Mouse (Mus musculus) lung, postnatal 36 days (tissue): ENCODE measurements at regions not wholly inside any gene's neighbourhood (a gene's known extent, or its start where the extent isn't known, plus 50 kb on each side); places are given as distances from the start of the nearest gene placed in this dataset.
"Not testable (repeated sequence)": the region's sequence is repeated elsewhere in the genome, so short reads cannot be mapped to it uniquely, and the experiment has no call there.

Source experiments
- DNase-seq: peaks from one replicate; pipeline ENCODE4 v3.0.0; 2022; ENCODE audit warnings: mixed read lengths

- no peak for DNase-seq
Measured at GRCm38 (mm10) chr12:113423736-113424597, 65.3 kb upstream of the Adam6b start.

DNA sequence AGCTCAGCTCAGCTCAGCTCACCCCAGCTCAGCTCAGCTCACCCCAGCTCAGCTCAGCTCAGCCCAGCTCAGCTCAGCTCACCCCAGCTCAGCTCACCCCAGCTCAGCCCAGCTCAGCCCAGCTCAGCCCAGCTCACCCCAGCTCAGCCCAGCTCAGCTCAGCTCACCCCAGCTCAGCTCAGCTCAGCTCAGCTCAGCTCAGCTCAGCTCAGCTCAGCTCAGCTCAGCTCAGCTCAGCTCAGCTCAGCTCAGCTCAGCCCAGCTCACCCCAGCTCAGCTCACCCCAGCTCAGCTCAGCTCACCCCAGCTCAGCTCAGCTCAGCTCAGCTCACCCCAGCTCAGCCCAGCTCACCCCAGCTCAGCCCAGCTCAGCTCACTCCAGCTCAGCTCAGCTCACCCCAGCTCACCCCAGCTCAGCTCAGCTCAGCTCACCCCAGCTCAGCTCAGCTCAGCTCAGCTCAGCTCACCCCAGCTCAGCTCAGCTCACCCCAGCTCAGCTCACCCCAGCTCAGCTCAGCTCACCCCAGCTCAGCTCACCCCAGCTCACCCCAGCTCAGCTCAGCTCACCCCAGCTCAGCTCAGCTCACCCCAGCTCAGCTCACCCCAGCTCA, 64.6 kb upstream of the Adam6b start:
- not testable (repeated sequence) for DNase-seq

- DNase-seq: no peak
Measured at GRCm38 (mm10) chr12:113425209-113426070, 63.9 kb upstream of the Adam6b start.

DNA sequence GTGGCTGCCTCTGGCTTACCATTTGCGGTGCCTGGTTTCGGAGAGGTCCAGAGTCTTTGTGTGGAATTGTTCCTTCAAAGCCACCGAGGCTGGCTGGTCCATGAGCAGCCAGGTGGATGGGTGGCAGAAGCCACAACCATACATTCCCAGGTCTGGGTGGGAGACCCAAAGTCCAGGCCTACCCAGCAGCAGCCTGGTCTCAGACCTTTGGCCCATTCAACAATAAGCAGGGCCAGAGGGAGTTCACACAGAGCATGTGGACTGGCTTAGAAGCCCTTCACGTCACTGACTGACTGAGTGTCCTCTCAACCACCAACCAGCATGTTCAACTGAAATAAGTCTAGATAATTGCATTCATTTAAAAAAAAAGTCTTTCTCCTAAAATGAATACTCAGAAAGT, 62.7 kb upstream of the Adam6b start:
- no peak for DNase-seq

DNA sequence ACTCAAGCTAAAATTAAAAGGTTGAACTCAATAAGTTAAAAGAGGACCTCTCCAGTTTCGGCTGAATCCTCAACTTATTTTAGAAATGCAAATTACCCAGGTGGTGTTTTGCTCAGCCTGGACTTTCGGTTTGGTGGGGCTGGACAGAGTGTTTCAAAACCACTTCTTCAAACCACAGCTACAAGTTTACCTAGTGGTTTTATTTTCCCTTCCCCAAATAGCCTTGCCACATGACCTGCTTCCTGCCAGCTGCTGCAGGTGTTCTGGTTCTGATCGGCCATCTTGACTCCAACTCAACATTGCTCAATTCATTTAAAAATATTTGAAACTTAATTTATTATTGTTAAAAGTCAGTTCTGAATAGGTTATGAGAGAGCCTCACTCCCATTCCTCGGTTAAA, 62.0 kb upstream of the Adam6b start:
- DNase-seq: peak; percentile 55

GRCm38 (mm10) chr12:113428461-113428860, 60.9 kb upstream of the Adam6b start:
- DNase-seq: no peak

DNA sequence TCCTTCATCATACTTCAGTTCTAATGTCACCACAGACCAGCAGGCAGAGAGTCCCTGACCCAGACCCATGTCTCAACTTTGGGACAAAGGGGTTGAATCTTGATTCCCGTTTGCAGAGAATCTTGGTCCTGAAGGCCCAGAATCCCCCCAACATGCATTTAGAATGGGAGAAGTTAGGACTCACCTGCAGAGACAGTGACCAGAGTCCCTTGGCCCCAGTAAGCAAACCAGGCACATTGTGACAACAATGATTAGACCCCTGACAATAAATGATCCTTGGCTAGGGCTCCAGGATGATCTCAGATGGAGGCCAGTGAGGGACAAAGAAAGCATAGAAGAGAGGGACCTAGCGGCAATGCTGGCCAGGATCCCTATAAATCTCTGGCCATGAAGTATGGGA, 60.4 kb upstream of the Adam6b start:
- DNase-seq: no peak

DNA sequence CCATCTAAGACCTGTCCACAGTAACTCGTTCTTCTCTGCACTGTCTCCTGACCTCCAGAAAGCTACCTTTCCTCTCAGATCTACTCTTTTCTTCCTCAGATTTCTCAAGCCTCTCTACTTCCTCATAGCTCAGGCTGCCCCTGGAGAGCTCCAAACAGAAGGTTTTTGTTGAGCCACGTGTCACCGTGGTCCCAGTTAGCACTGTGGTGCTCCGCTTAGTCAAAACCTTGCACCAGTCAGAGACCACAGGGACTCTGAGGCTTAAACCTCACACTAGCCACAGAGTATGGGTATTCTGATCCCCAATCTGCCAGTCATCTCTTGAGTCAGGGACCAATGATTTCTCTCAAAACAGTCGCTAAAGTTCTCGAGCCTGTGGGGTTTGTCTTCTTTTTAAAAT, 59.0 kb upstream of the Adam6b start:
- DNase-seq: no peak
